Mouse (Mus musculus) MEL (cell line): ENCODE data around the gene Mthfd1l. TPM values are rescaled to one million over a fixed set of nuclear protein-coding genes. Genes with fewer than 3 reads are reported as not detected.

Experiments
- DNase-seq: peaks from one replicate; pipeline ENCODE4 v3.0.0; 2011; ENCODE audit warnings: low read depth, low spot score
- H3K27ac ChIP-seq: 2 replicates; pipeline ENCODE4 v1.5.1; 2012; ENCODE audit warnings: low read depth, mild to moderate bottlenecking, control low read depth, low read length, moderate library complexity; ENCODE audit not compliant: control insufficient read depth
- H3K27me3 ChIP-seq, 2 experiments: fragments of 150-350 bp in 1 of 2; sonication (generic) in 1 of 2; 2 replicates each; pipeline ENCODE4 v1.6.1; 2012; ENCODE audit warnings: low read length in 2 of 2, mild to moderate bottlenecking in 2 of 2, improper control_type of control experiment in 1 of 2, moderate library complexity in 1 of 2; ENCODE audit not compliant: insufficient read depth in 2 of 2, control insufficient read depth in 1 of 2
- H3K36me3 ChIP-seq, 2 experiments: 2 replicates each; pipeline ENCODE4 v1.6.1; 2012 to 2014; ENCODE audit warnings: low read length in 2 of 2, improper control_type of control experiment in 1 of 2, inconsistent platforms in 1 of 2, mild to moderate bottlenecking in 1 of 2; ENCODE audit not compliant: insufficient read depth in 2 of 2, control insufficient read depth in 1 of 2
- H3K4me1 ChIP-seq, 2 experiments: fragments of 150-350 bp in 1 of 2; sonication (generic) in 1 of 2; 2 replicates each; pipeline ENCODE4 v1.6.1; 2012; ENCODE audit warnings: low read length in 2 of 2, improper control_type of control experiment in 1 of 2, mild to moderate bottlenecking in 1 of 2; ENCODE audit not compliant: insufficient read depth in 2 of 2, control insufficient read depth in 1 of 2
- H3K4me3 ChIP-seq, 2 experiments: fragments of 150-350 bp in 1 of 2; sonication (generic) in 1 of 2; 2 replicates each; pipeline ENCODE4 v1.5.1; 2012; ENCODE audit warnings: low read depth in 2 of 2, low read length in 2 of 2, mild to moderate bottlenecking in 2 of 2, moderate library complexity in 2 of 2, control low read depth in 1 of 2, improper control_type of control experiment in 1 of 2; ENCODE audit not compliant: control insufficient read depth in 1 of 2, insufficient read depth in 1 of 2
- H3K79me2 ChIP-seq: 2 replicates; pipeline ENCODE4 v1.6.1; 2012; ENCODE audit warnings: mild to moderate bottlenecking, low read length, moderate library complexity; ENCODE audit not compliant: control insufficient read depth, poor library complexity, insufficient read depth
- H3K9ac ChIP-seq: 2 replicates; pipeline ENCODE4 v1.6.1; 2012; ENCODE audit warnings: low read depth, mild to moderate bottlenecking, control low read depth, low read length, moderate library complexity; ENCODE audit not compliant: control insufficient read depth, poor library complexity, severe bottlenecking
- H3K9me3 ChIP-seq: fragments of 150-350 bp; sonication (generic); replicated peaks from 2 replicates; pipeline ENCODE4 v1.6.1; 2012; ENCODE audit warnings: mild to moderate bottlenecking, low read length, improper control_type of control experiment, moderate library complexity; ENCODE audit not compliant: insufficient read depth
- CHD1 ChIP-seq: IDR thresholded peaks from 2 replicates; pipeline ENCODE4 v1.6.1; 2012; ENCODE audit warnings: low read depth, mild to moderate bottlenecking, inconsistent platforms, low read length, improper control_type of control experiment
- CHD2 ChIP-seq: IDR thresholded peaks from 2 replicates; pipeline ENCODE4 v1.6.1; 2011; ENCODE audit warnings: low read length, improper control_type of control experiment
- E2F4 ChIP-seq: IDR thresholded peaks from 2 replicates; pipeline ENCODE4 v1.6.1; 2011; ENCODE audit warnings: low read depth, low read length, improper control_type of control experiment, borderline replicate concordance
- HCFC1 ChIP-seq: IDR thresholded peaks from 2 replicates; pipeline ENCODE4 v1.6.1; 2012; ENCODE audit warnings: low read depth, mild to moderate bottlenecking, inconsistent platforms, low read length, improper control_type of control experiment, moderate library complexity
- JUND ChIP-seq: IDR thresholded peaks from 2 replicates; pipeline ENCODE4 v1.6.1; 2011; ENCODE audit warnings: low read depth, mild to moderate bottlenecking, improper control_type of control experiment, low read length
- MXI1 ChIP-seq: IDR thresholded peaks from 2 replicates; pipeline ENCODE4 v1.6.1; 2011; ENCODE audit warnings: mild to moderate bottlenecking, low read depth, low read length, improper control_type of control experiment
- MYB ChIP-seq: IDR thresholded peaks from 2 replicates; pipeline ENCODE4 v1.6.1; 2011; ENCODE audit warnings: mild to moderate bottlenecking, low read depth, low read length, improper control_type of control experiment
- MYC ChIP-seq: IDR thresholded peaks from 2 replicates; pipeline ENCODE4 v1.6.1; 2011; ENCODE audit warnings: low read depth, mild to moderate bottlenecking, low read length, improper control_type of control experiment, moderate library complexity
- NELFE ChIP-seq: IDR thresholded peaks from 2 replicates; pipeline ENCODE4 v1.6.1; 2011; ENCODE audit warnings: low read depth, low read length, improper control_type of control experiment
- POLR2AphosphoS2 ChIP-seq: IDR thresholded peaks from 2 replicates; pipeline ENCODE4 v1.6.1; 2011; ENCODE audit warnings: low read length, improper control_type of control experiment
- POLR2AphosphoS5 ChIP-seq: IDR thresholded peaks from 2 replicates; pipeline ENCODE4 v1.6.1; 2012; ENCODE audit warnings: low read depth, borderline replicate concordance, mild to moderate bottlenecking, inconsistent platforms, low read length, moderate library complexity, mixed read lengths
- RCOR1 ChIP-seq: IDR thresholded peaks from 2 replicates; pipeline ENCODE4 v1.6.1; 2012; ENCODE audit warnings: low read depth, mild to moderate bottlenecking, inconsistent platforms, low read length, improper control_type of control experiment
- SIN3A ChIP-seq: IDR thresholded peaks from 2 replicates; pipeline ENCODE4 v1.6.1; 2012; ENCODE audit warnings: low read length, improper control_type of control experiment, inconsistent platforms
- SMC3 ChIP-seq: IDR thresholded peaks from 2 replicates; pipeline ENCODE4 v1.6.1; 2011; ENCODE audit warnings: low read depth, low read length, improper control_type of control experiment
- TBP ChIP-seq: IDR thresholded peaks from 2 replicates; pipeline ENCODE4 v1.8.0; 2011; ENCODE audit warnings: low read depth, low read length, improper control_type of control experiment
- ZMIZ1 ChIP-seq: IDR thresholded peaks from 2 replicates; pipeline ENCODE4 v1.6.1; 2012; ENCODE audit warnings: low read depth, mild to moderate bottlenecking, inconsistent platforms, low read length, improper control_type of control experiment, moderate library complexity
- polyA plus RNA-seq, 2 experiments: library from polyadenylated mRNA; stranded (reverse) in 1 of 2; unstranded in 1 of 2; fragments of >175 nt in 1 of 2; fragments of >200 nt in 1 of 2; gene quantifications; 2 replicates each; pipeline versions ENCODE4 v1.2.1 to v1.2.4; 2012; ENCODE audit warnings: low replicate concordance in 2 of 2, low read depth in 1 of 2; ENCODE audit not compliant: insufficient read length in 2 of 2, insufficient read depth in 1 of 2, missing spikeins in 1 of 2
- total RNA-seq: library from RNA; depleted of rRNA; stranded (reverse); fragments of 300-350 nt; gene quantifications from 2 replicates; pipeline ENCODE4 v1.2.3, GENCODE M21; 2012

Mthfd1l gene
- total and polyA plus RNA-seq, 3 experiments = 43.1 to 1,097 (median 83.0) TPM

DNA sequence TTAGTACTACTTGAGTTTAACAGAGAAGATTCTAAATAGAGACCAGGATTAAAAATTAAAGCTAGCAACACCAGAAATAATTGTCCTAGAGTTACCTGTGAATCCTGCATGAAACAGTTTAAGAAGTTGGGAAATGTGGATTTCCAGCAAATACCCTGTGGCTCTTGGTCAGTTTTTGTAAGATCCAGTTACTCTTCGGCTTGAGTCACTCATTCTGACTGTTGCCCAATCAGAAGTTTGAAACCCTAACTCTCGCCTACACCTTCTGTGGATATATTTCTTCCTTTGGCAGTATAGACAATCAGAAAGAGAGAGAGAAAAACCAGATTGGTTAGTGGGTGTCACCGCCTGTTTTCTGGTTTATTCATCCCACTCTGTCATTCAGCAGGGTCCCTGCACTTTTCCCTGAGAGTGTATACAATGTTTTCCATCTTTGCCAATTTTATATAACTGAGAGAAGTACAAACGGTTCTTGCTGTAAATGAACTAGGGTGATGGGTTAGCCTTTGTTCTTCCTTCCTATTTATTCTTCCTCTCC is 44.8 kb upstream of the Mthfd1l start:
- TF ChIP-seq SIN3A (no peak), MYB (no peak), POLR2AphosphoS2 (no peak), HCFC1 (no peak), CHD2 (no peak), POLR2AphosphoS5 (no peak), JUND (no peak), MYC (no peak), TBP (no peak), NELFE (no peak), RCOR1 (no peak), E2F4 (no peak)
- no peak overlapping the region for H3K9ac ChIP-seq
- no peaks in the 10 kb centered on the region for H3K4me1 ChIP-seq
- DNase-seq = no peak
- H3K9me3 ChIP-seq = no peaks in the 10 kb centered on the region
- H3K4me3 ChIP-seq = no peak overlapping the region
- H3K79me2 ChIP-seq = no peaks in the 10 kb centered on the region
- H3K27ac ChIP-seq = no peak overlapping the region
- H3K36me3 ChIP-seq = no peaks in the 10 kb centered on the region
- no peaks in the 10 kb centered on the region for H3K27me3 ChIP-seq

DNA sequence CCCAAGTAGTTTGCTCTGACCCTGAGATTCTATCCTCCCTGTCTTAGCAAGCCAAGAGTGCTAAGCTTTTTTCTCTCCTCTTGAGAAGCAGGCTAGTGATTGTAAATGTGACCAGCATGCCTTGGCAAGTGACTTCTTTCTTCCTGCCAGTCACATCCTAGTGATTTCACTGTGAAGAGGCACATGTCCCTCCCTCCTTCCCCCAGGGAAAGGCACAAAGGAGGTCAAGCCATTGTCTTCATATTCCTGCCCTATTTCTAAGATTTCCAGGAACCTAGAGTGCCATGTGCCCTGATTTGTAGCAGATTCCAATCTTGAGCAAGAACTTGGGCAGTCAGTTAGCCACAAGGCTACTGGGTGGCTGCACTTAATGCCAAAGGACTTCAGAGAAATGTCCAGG is 41.1 kb upstream of the Mthfd1l start:
- H3K9me3 ChIP-seq = no peaks in the 10 kb centered on the region
- no peaks in the 10 kb centered on the region for H3K79me2 ChIP-seq
- no peak overlapping the region for H3K27ac ChIP-seq
- H3K4me1 ChIP-seq = no peaks in the 10 kb centered on the region
- H3K36me3 ChIP-seq = no peaks in the 10 kb centered on the region
- no peak for TF ChIP-seq SMC3
- no peak for TF ChIP-seq ZMIZ1
- TF ChIP-seq CHD2 = no peak
- TF ChIP-seq MXI1 = no peak
- TF ChIP-seq HCFC1 = no peak
- TF ChIP-seq CHD1 = no peak
- TF ChIP-seq, all 39 proteins: peak for 0
- Histone ChIP-seq H3K9ac (no peak overlapping the region), H3K4me3 (no peak overlapping the region), H3K27me3 (no peaks in the 10 kb centered on the region)
- DNase-seq = no peak
